Mouse (Mus musculus) liver (tissue): ENCODE results near the gene Ch25h.

ENCODE experiments used
- DNase-seq: peaks from one replicate; pipeline ENCODE4 v3.0.0-alpha.2; 2020; ENCODE audit warnings: mixed read lengths

Gene Ch25h

DNA sequence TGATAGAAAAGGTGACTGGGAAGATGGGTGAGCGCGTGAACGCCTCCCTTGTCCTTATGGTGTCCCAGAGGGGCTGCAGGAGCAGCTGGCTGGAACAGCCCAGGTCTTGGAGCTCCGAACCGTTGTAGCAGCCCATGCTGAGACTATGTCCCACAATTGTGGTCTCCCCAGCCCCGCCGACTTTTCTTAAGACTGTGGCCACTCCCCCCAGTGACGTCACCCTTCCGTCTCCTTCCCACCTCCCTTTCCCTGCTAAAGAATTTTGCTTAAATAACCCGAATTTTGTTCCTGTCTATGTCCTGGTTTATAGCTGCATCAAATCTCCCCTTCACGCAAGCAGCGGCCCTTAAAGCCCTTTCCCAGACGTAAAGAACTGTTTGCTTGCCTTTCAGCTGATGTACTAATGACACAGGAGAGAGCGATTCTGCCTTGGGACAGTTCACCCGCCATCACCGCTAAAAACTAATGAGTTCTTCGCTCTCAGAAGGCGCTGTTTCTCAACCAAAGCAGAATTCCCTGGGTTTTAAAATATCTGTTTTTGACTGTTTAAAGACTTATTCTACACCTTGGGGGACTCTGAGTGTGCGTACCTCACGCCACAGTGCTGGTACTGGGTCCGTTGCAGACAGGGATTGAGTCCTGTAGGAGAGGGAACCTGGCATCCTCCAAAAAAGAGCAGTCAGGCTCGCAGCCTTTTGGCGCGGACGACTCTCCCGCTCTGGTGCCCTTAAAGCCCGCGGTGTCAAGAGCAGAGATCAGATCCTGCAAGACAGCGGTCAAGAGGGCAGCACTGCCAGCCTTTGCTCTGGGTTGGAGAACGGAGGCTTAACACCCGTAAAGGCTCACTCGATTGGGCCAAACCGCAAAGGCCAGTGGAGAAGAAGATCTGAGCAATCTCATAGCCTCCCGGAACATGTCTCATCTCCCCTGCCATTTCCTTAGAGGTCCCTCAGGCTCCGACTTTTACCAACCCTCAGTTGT lies at the start of gene Ch25h:
Gene Ch25h, minus strand, starts transcription at position 174 of the 981 bp plus-strand sequence.
- DNase-seq, result peak; percentile 24

DNA sequence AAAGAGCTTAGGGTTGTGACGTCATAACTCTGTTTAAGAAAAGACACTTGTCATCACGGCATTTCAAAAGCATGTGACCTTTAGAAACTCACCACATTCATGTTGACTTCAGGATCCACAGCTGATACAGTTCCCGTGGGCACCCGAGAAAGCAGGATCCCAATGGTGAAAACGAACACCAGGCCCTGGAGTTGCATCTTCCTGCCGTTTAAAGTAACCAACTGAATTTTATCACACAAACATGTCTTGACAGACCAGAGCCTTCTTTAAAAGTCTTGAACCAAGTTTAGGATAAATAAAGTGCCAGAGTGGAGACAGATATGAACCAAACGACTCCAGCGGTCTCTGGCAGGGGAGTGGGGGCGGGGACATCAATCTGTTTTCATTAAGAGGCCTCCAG lies 49.7 kb upstream of the Ch25h start:
- DNase-seq, result no peak

DNA sequence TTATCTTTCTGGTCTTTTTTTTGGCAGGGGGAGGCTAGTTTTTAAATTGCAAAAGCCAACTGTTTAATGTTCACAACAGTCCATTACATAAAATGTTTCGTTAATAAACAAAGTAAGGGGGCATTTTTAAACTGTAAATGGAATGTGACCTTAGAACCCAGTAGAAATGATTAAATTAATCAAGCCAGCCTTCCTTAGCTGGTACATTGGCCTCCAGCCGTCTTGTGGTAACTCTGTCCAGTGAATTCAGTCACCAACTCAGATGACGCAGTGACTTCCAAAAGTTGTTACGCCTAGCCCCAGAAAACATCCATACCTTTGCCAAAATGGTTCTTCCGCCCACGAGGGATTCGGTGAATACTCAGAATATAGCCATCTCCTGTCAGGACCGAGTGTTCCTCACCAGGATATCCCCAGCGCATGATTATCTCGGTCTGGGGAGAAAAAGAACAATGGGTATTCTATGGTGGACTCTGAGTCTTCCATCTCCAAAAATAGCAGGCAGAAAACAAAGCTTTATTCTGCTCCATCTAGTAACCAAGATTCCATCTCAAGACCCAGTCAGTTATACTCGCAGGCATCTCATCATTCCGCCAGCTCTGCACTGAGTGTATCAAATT lies 48.3 kb upstream of the Ch25h start:
- no peak for DNase-seq

DNA sequence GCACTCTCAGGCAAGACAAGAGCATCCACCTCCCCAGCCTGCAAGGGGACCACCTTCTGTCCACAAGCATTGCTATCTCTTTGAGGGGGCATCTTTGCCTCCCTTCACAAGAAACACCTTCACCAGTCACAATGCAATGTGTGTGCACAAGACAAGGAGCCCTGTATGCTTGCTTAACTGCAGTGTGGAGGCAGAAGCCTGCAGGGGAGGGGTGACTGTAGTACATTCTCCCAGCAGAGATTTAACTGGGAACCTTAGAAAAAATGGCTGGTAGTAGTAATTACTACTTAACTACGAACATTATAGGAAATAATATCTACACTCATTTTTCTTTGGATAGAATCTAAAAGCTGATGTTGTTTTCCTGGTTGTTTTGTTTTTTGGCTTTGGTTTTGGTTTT lies 47.0 kb upstream of the Ch25h start:
- DNase-seq, result no peak

DNA sequence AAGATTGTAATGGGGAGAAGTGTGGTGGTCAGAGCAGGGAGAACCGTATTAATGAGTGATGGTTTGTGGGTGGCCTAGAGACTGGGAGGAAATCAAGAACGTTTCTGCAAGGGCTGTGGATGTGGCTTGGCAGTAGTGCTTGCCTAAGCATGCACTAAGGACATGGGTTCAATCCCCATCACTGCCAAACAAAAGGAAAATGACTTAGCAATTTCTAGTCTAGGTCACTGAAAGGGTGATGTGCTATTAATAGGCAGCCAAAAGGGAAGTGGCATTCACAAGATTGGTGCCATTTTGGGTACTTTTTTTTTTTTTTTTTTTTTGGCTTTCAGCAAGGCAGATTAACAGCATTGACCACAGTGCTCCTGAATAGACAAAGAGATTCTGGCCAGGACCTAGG lies 46.4 kb upstream of the Ch25h start:
- no peak for DNase-seq

DNA sequence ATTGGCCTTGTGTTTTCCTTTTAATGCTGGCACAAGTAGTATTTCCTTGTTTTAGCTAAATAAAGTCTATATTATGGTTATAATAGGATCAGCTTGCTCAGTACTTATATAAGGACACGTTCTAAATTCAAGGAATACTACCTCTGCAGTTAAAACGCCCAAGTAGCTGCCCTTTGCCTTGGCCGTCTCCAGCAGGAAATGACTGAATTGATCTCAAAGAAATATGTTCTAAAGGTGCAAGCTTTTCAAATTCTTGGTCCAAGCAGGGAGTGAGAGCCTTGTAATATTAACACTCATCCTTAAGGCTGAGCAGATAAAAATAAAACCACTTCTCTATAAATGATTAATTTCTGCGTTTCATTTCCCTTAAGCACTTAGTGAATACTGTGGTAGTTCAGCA lies 45.1 kb upstream of the Ch25h start:
- no peak for DNase-seq

DNA sequence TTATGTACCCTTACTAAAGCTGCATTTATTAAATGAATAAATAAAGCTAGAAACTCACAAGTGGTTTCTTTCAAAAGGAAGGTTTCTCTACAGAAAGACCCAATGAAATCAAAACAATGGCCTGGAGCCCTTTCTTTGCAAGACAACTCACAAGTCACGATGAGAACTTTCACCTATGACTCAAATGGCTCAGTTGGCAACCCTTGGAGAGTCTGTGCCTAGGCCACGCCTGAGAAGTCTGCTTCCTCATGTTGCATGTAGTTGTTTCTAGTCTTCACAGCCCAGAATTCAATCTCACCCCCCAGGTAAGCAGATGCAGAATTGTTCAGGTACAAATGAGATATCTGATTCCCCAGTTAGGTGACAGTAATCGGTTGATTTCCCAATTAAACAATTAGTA lies 44.7 kb upstream of the Ch25h start:
- no peak for DNase-seq

DNA sequence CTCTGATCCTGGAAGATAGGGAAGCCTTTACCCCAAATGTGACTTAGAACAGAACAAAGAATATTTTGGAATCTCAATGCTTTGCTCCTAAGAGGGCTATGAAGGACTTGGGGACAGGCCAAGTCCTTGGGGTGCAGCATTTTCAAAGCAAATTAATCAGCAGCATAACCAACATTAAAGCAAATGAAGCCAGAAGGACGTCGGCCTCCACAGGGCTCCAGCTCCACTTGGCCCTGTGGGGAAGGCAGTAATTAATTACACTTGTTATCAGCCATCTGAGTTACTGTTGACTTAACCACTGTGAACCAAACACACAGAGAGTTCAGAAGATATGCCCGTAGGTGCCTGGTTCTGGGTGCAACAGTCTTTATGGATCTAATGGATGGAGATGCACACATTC lies 43.8 kb upstream of the Ch25h start:
- no peak for DNase-seq

DNA sequence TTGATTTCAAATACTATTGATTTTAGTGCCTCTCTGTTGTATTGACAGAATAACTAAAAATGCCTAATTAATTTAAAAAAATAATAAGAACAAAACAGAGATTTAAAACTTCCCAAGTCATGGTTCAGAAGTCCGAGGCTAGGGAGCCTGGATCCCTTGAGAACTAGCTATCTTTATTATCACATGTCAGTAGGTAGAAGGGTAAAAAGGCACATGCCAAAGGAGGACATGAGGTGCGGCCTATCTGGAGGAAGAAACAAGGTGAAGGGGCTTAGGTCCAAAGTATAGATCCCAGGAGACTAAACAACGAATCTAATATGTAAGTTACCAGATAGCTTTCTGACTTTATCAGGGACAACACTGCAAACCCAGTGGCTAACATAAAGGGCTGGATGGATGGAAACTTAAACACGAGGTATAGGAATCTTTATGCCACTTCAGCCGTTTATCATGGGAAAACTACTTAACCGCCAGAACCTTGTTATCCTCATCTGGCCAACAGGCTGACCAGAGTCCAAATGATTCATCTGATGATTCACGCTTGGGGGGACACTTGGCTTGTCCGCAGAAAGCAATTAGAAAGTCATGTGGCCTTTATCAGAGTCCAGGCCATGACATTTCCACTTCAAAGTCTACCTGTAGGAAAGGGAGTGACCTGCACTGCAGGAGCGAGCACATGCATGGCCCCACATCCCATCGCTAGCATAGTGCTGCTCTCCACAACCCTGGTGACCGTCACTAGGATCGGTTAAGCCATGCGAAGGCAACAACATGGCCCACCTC lies 43.0 kb upstream of the Ch25h start:
- DNase-seq, result no peak

DNA sequence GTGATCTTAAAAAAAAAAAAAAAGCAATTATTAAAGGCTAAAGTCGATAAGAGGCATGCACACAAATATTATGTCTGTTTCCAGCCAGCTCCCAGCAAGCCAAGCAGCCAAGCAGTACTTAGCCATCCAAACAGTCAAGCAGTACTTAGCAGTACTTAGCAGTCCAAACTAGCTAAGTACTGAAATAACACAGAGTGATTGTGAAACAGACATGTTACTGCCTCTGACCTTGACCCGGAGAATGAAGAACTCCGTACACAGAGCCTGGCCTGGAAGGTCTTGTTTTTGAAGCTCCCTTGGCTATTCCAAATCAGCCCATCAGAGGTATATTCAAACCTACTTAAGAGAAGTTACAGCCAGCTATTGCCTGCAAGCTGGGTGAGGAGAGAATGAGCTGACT lies 42.2 kb upstream of the Ch25h start:
- no peak for DNase-seq

DNA sequence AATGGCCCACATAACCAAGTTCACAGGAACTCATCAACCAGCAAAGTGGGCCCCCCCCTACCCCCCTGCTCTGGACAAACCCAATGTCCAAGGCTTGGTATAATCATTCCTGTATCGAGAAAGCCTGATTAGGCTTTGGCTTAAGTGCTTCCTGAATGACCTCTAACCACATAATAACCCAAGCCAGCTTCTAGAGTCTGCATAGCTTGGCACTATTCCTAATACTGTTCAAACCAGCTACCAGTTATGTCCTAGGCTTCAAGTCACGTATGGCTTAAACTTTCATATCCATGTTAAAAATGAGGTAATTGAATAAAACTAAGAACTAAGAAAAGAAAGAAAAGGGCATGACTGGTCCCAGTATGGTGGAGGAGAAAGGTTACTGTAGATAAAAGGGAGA lies 41.4 kb upstream of the Ch25h start:
- no peak for DNase-seq

DNA sequence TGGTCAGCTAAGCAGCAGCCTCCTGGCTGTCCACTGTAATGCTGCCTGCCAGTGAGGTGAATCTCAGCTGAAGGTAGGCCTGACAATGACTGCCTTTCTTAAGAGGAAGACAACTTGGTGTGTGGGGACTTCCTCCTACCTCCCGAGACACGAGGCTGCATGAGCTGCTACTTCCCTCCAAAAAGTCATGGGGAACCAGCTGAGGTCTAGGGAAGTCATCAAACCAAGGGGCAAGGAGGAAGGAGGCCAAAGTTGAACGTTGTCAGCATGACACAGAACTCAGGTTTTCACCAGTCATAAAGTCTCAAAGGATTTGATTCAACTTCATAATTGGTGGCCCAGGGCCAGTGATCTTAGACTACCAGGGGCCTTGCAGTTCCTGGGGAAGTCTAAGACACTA lies 40.7 kb upstream of the Ch25h start:
- DNase-seq, result no peak

DNA sequence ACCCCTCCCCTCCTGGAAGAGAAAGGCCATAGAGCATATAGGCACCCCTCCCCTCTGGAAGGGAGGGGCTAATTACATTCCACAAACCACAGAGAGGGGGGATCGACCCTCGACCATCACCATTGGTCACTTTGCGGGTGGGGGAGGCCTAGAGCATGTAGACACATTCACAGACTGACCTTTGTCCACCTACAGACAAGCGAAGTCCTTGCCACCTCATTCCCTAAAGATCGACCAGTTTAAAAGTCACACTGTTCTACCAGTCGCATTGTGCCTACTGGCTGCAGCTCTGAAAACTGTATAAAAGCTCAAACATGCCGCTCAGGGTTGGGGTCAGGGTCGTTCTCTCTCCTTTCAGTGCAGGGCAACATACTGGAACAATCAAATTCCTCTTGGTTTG lies 36.6 kb upstream of the Ch25h start:
- DNase-seq, result peak; percentile 54

DNA sequence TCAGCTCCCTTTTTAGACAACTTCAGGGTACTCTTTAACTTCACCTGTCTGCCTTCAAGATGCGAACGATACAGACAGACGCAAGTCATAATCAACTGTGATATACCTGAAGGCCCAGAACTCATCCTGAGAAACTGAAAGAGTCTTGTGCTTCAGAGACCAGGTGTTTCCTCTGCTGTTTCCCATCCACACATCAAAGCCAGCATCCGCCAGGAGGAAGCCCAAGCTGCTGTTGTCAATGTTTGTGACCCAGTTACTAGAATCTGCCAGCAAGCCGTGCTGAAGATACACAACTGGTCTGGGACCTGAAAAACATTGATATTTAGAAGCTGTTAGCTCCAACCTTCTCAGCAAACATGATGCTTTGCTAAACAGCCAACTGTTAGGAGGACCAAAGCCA lies 35.8 kb upstream of the Ch25h start:
- DNase-seq, result no peak

DNA sequence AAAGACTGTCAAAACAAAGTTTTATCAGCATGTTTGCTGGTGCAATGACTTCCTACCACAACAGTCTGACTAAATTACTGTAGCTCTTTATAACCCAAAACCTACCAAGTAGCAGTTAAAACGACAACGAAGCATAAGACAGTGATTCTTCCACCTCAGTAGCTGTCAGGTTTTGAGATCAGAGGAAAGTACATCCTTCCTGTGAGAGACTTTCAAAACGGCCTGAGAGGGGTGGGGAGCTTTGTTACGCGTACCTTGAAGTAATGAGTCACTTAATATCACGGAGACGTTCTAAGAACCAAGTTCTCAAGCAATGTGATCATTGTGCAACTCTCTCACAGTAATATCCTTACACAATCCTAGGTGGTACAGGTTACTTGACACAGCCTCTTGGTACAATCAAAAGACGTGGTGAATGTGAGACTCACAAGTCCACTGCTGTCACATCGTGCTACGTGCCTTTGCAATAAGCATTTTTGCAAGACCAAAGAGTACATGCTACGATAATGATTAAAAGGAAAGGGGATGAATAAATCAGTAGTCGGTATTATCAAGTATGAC lies 30.3 kb upstream of the Ch25h start:
- no peak for DNase-seq

DNA sequence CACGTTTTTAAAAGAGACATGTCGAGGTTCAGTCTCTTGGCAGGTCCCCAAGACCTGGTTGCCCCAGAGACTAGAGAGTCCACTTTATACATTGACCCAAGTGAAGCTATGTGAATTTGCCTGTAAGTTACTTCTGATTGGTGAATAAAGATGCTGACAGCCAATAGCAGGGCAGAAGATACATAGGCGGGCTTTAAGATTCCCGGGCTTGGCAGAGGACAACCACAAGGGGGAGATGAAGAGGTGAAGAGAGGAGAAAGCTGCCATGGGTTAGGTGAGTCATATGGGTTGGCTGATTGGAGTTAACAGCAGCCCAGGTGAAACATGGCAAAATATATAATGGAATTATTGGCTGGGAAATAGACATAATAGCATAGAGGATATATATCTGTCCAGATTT lies 25.8 kb upstream of the Ch25h start:
- peak; percentile 69 for DNase-seq

DNA sequence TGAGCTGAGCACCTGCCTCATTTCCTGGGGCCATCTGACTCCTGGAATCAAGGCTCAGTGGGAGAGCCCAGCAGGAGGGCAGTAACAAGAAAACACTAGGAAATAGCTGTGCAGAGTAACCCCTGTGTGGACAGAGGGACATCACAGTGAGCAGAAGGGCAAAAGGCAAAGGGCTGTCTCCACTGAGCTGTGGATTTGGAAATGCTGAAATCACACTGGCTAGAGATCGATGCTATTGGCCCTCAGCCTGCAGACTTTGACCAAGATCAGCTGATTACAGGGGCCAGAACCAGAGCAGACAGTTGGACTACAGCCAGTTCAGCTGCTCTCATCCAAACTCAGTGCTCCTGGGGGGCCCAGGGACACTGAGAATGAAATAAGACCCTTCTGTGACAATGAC lies 21.4 kb upstream of the Ch25h start:
- DNase-seq, result peak; percentile 23

DNA sequence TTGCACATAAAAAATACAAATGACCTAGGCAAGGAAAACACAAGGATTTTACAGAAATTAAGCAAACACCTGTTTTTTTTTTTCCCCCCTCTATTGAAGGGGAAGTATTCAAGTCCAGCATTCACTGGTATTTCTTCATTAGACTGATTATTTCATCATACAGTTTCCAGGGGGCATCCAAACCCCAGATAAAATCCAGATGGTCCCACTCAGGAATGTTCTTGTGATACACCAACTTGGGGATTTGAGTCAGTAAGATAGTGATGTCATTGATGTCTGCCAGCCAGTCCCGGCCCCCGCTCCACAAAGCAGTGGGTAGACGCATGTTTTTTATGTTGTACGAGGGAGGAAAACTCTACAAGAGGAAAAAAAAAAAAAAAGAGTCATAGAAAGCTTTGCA lies 18.9 kb upstream of the Ch25h start:
- DNase-seq, result no peak

DNA sequence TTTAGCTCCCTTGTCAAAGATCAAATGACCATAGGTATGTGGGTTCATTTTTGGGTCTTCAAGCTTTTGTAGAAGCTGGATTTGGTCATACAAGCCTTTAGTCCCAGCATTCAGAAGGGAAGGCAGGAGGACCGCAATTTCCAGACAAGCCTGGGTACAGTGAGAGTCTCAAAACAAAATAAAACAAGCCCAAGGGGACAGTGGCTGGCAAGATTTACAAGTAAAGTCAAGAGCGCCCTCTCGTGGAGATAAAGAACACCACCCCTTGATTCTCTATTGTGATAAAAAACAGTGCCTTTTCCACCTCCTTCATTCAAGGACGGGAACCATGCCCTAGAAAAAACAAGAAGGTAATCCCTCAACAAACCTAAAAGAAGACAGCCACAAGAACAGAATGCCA lies 8.6 kb upstream of the Ch25h start:
- DNase-seq, result no peak

DNA sequence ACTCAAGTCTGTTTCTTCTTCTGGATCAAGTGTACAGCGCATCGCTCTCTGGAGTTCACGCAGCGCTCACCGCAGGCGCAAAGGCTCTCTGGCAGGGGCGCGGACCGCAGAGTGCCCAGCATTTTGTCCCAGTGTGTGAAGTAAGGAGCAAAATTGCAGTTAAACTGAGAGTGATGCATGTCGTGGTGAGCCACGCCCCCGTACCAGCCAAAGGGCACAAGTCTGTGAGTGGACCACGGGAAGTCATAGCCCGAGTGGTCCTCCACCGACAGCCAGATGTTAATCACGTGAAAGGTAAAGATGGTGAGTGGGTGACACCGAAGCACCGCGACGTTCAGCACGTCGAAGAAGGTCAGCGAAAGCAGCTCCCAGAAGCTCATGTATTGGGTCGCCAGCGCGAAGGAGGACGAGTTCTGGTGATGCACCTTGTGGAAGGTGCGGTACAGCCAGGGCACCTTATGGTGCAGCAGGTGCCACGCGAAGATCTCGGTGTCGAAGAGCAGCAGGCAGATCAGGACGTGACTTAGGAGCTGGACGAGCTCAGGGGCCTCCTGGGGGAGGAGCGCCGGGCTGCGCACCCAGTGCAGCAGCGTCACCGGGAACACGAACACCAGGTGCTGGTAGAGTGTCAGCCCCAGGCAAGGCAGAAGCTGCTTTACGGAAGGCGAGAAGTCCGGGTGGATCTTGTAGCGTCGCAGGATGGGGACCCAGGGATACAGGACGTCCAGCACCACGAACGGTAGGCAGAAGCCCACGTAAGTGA lies 555 bp downstream of the Ch25h start:
- DNase-seq, result no peak

DNA sequence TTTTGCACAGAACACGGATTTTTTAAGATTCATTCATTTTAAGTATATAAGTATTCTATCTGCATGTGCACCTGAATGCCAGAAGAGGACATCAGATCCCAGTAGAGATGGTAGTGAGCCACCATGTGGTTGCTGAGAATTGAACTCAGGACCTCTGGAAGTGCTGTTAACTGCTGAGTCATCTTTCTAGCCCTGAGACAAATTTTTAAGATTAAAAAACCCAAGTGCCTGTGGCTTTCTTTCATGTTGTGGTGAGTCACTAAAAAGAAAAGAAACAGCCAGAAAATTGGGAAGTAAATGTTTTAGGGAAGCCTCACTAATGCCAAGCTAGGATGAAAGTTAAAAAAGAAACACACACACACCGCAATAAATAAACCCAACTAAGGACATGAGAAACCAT lies 3.3 kb downstream of the Ch25h start:
- DNase-seq, result no peak

DNA sequence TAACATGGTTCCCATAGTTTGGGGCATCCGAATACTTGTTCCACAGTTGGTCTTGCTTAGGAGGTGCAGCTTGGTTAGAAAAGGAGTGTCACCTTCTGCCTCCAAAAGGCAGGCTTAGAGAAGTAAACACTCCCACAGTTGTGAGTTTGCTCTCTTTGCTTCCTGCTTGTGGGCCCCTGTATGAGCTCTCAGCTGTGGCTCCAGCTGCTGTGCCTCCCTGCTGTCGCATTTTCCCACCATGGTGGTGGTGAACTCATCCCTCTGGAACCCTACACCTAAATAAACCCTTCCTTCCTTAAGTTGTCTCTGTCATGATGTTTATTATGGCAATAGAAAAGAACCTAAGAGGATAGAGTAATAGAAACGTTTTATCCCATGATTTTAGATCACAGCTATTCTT lies 6.2 kb downstream of the Ch25h start:
- no peak for DNase-seq

DNA sequence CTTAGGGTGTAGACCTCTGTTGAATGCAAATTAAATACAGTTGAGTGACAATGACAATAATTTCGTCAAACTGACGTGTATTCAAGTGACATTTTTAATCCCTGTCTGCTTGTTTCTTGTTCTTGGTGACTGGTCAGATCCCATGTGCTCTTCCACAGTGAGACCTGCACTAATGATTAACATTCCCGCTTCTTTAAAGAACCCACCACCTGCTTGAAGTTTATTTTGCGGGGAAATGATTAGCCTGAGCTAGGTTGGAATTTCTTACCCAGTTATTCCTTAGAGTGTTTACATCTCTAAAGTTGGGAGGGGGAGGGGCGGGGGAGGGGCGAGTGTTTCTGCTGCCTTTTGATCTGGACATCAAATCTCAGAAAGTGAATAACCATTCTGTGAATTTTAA lies 6.7 kb downstream of the Ch25h start:
- DNase-seq, result no peak
